In genomic region chr11:6403830-6404405, GRCm38 (mm10) we compare ENCODE assay signal across 14 mouse cellular contexts. TPM values are rescaled to one million over a fixed set of nuclear protein-coding genes. Genes with fewer than 3 reads are reported as not detected.
DNase-seq lines count a peak whose midpoint lies in the region; ATAC-seq and TF ChIP-seq lines count a peak whose summit lies in the region.
"Had no signal": no experiment of that assay in that cellular context is flagged by ENCODE, and none has a peak within 500 bp of the region (broad histone marks: within the 10 kb centered on the region; RNA-seq: fewer than 3 reads in every experiment).

No protein-coding gene starts in this region.

- H3K4me3 ChIP-seq in heart, adult 2 months = no peak overlapping the region
- H3K4me3 ChIP-seq in embryonic facial prominence, embryonic 13.5 days = no peak overlapping the region
- no peak overlapping the region for H3K4me3 ChIP-seq in limb, embryonic 13.5 days
- H3K4me3 ChIP-seq: forebrain, embryonic 10.5 days; hindbrain, embryonic 15.5 days had no signal

- no peaks in the 10 kb centered on the region for H3K27me3 ChIP-seq in heart, adult 2 months (ENCODE audit: control insufficient read depth, insufficient read depth, low read length)
- no peaks in the 10 kb centered on the region for H3K27me3 ChIP-seq in embryonic facial prominence, embryonic 13.5 days
- no peaks in the 10 kb centered on the region for H3K27me3 ChIP-seq in limb, embryonic 13.5 days
- H3K27me3 ChIP-seq: hindbrain, embryonic 15.5 days had no signal

- no peaks in the 10 kb centered on the region; the same call in none of the 2 replicates for H3K36me3 ChIP-seq in heart, adult 2 months (ENCODE audit: control insufficient read depth, insufficient read depth, low read length)
- peaks cover 67% of the 10 kb centered on the region for H3K36me3 ChIP-seq in embryonic facial prominence, embryonic 13.5 days
- peaks cover 67% of the 10 kb centered on the region for H3K36me3 ChIP-seq in limb, embryonic 13.5 days

- no peak for TF ChIP-seq CTCF in heart, adult 2 months (IDR thresholded peaks at IDR 0.05)

- H3K4me1 ChIP-seq in heart, adult 2 months (ENCODE audit: control insufficient read depth, insufficient read depth, low read length) = peaks cover 25% of the 10 kb centered on the region
- peaks cover 33% of the 10 kb centered on the region for H3K4me1 ChIP-seq in embryonic facial prominence, embryonic 13.5 days
- H3K4me1 ChIP-seq in limb, embryonic 13.5 days = peaks cover 37% of the 10 kb centered on the region

- TF ChIP-seq POLR2A in heart, adult 2 months (IDR thresholded peaks at IDR 0.05; ENCODE audit: insufficient read depth, low read depth, low read length) = no peak

- H3K9me3 ChIP-seq in embryonic facial prominence, embryonic 13.5 days = no peaks in the 10 kb centered on the region
- no peaks in the 10 kb centered on the region for H3K9me3 ChIP-seq in limb, embryonic 13.5 days
- H3K9me3 ChIP-seq: forebrain, embryonic 10.5 days; hindbrain, embryonic 15.5 days had no signal

- peak in 1 of 2 experiments; percentile 18 for DNase-seq in heart, adult 2 months
- no peak for DNase-seq in heart, postnatal 36 days
- DNase-seq in layer of hippocampus, postnatal 10 days (ENCODE audit: low spot score in 2 of 2) = peak; percentile 5 to 10
- DNase-seq in layer of hippocampus, adult 18-20 months (ENCODE audit: low spot score in 2 of 2) = no peak
- no peak for DNase-seq in adrenal gland, postnatal 10 days
- DNase-seq: adrenal gland, postnatal 25 days; kidney, adult 11 months; right cerebral cortex, postnatal 14 days had no signal

- intact Hi-C loops in heart, adult 2 months (cut with DNase I) = loop anchor here (1.0 kb wide), 1 partner anchor 15 kb away; the partner anchor contains the start of gene Zmiz2
- intact Hi-C loops in heart, postnatal 36 days (cut with DNase I) = no loop called here

- H3K9ac ChIP-seq in heart, adult 2 months (ENCODE audit: low read depth, low read length) = no peak overlapping the region
- 0 out of 2 replicates have a peak overlapping the region, but pooled peaks have one; percentile 44 for H3K9ac ChIP-seq in embryonic facial prominence, embryonic 13.5 days
- peak overlapping the region; percentile 39; the same call in 1 of the 2 replicates for H3K9ac ChIP-seq in limb, embryonic 13.5 days
- H3K9ac ChIP-seq: hindbrain, embryonic 15.5 days had no signal

- no peak for ATAC-seq in embryonic facial prominence, embryonic 13.5 days (ENCODE audit: insufficient number of reproducible peaks, insufficient read depth, low FRiP score, low TSS enrichment, low read depth)
- no peak for ATAC-seq in limb, embryonic 13.5 days (ENCODE audit: low FRiP score, low read depth)
- ATAC-seq: CD4-positive, CD25-positive, alpha-beta regulatory T cell, adult 4 months had no signal

- H3K27ac ChIP-seq in heart, adult 2 months = peak overlapping the region; percentile 86; the same call in 1 of the 2 replicates
- 0 out of 2 replicates have a peak overlapping the region, but pooled peaks have one; percentile 93 for H3K27ac ChIP-seq in embryonic facial prominence, embryonic 13.5 days
- H3K27ac ChIP-seq in limb, embryonic 13.5 days = peak overlapping the region; percentile 95
- H3K27ac ChIP-seq: forebrain, embryonic 10.5 days; hindbrain, embryonic 15.5 days had no signal

- H3K4me2 ChIP-seq in embryonic facial prominence, embryonic 13.5 days = no peak overlapping the region
- H3K4me2 ChIP-seq in limb, embryonic 13.5 days (replicated peaks) = no peak overlapping the region
- H3K4me2 ChIP-seq: heart, embryonic 11.5 days; hindbrain, embryonic 15.5 days had no signal

- 95% methylated on average over 5 of the region's 5 CpGs for WGBS in heart, adult 2 months
- WGBS in embryonic facial prominence, embryonic 13.5 days = 89% methylated on average over 5 of the region's 5 CpGs
- 95% methylated on average over 5 of the region's 5 CpGs for WGBS in limb, embryonic 13.5 days

- no peak for TF ChIP-seq EP300 in heart, adult 2 months (IDR thresholded peaks at IDR 0.05; ENCODE audit: insufficient read depth, low read depth, low read length)

- H3K79me2 ChIP-seq in heart, adult 2 months (replicated peaks; ENCODE audit: control insufficient read depth, insufficient read depth, low read length) = no peaks in the 10 kb centered on the region

RNA-seq across cellular contexts. Expression of gene Ppia, which starts 11.3 kb away (rescaled TPM):
- 100 to 1,000 TPM; 304 to 328 TPM for total RNA-seq in heart, adult 2 months (2021)
- 298 and 449 TPM in 2 replicates for polyA plus RNA-seq in heart, adult 2 months (2012; rRNA removed)
- total RNA-seq in heart, postnatal 36 days (2021) = 100 to 1,000 TPM; 331 to 351 TPM
- total RNA-seq in layer of hippocampus, postnatal 10 days (2021) = 1,000 to 10,000 TPM; 2,229 to 2,426 TPM
- total RNA-seq in layer of hippocampus, adult 18-20 months (2021) = 1,000 to 10,000 TPM; 1,682 to 1,687 TPM
- 5,258 and 5,388 TPM in 2 replicates for polyA plus RNA-seq in embryonic facial prominence, embryonic 13.5 days (2015; fragmentation: Nextera tagmentation; extraction: Ambion mirVana)
- polyA plus RNA-seq in limb, embryonic 13.5 days (2015; fragmentation: Nextera tagmentation; extraction: Ambion mirVana) = 4,950 and 5,155 TPM in 2 replicates
- 1,000 to 10,000 TPM; 1,588 to 1,631 TPM for total RNA-seq in adrenal gland, postnatal 10 days (2021)

RNA-seq across cellular contexts. Expression of gene Zmiz2, which starts 15.0 kb away (rescaled TPM):
- 10 to 100 TPM; 36.6 to 39.3 TPM for total RNA-seq in heart, adult 2 months (2021)
- 26.2 and 35.7 TPM in 2 replicates for polyA plus RNA-seq in heart, adult 2 months (2012; rRNA removed)
- total RNA-seq in heart, postnatal 36 days (2021) = 10 to 100 TPM; 35.0 to 39.5 TPM
- total RNA-seq in layer of hippocampus, postnatal 10 days (2021) = 100 to 1,000 TPM; 149 to 163 TPM
- total RNA-seq in layer of hippocampus, adult 18-20 months (2021) = 100 to 1,000 TPM; 169 to 174 TPM
- polyA plus RNA-seq in embryonic facial prominence, embryonic 13.5 days (2015; fragmentation: Nextera tagmentation; extraction: Ambion mirVana) = 11.2 and 12.4 TPM in 2 replicates
- polyA plus RNA-seq in limb, embryonic 13.5 days (2015; fragmentation: Nextera tagmentation; extraction: Ambion mirVana) = 10.1 and 10.3 TPM in 2 replicates
- total RNA-seq in adrenal gland, postnatal 10 days (2021) = 10 to 100 TPM; 38.4 to 48.2 TPM

RNA-seq across cellular contexts. Expression of gene H2afv, which starts 40.3 kb away (rescaled TPM):
- total RNA-seq in heart, adult 2 months (2021) = 10 to 100 TPM; 75.8 to 80.8 TPM
- 46.3 and 59.2 TPM in 2 replicates for polyA plus RNA-seq in heart, adult 2 months (2012; rRNA removed)
- 10 to 100 TPM; 70.4 to 83.8 TPM for total RNA-seq in heart, postnatal 36 days (2021)
- 10 to 100 TPM; 48.5 to 53.6 TPM for total RNA-seq in layer of hippocampus, postnatal 10 days (2021)
- total RNA-seq in layer of hippocampus, adult 18-20 months (2021) = 10 to 100 TPM; 36.3 to 45.4 TPM
- polyA plus RNA-seq in embryonic facial prominence, embryonic 13.5 days (2015; fragmentation: Nextera tagmentation; extraction: Ambion mirVana) = 656 and 746 TPM in 2 replicates
- polyA plus RNA-seq in limb, embryonic 13.5 days (2015; fragmentation: Nextera tagmentation; extraction: Ambion mirVana) = 657 and 704 TPM in 2 replicates
- 10 to 100 TPM; 84.9 to 92.0 TPM for total RNA-seq in adrenal gland, postnatal 10 days (2021)

Comparison
In these comparisons a context has a peak if more than half of its experiments do, and no peak if none do; other contexts are left out.
1. DNase-seq: peak in layer of hippocampus, postnatal 10 days (2 of 2); none in heart, postnatal 36 days (0 of 2), layer of hippocampus, adult 18-20 months (0 of 2) and adrenal gland, postnatal 10 days (single experiment).
2. RNA of gene Ppia, which starts 11.3 kb away (total RNA-seq): 2,229 to 2,426 TPM in layer of hippocampus, postnatal 10 days, 1,682 to 1,687 TPM in layer of hippocampus, adult 18-20 months and 1,588 to 1,631 TPM in adrenal gland, postnatal 10 days; 331 to 351 TPM in heart, postnatal 36 days and 304 to 328 TPM in heart, adult 2 months; every median in the first group is over 4 times any median in the second.
3. Peak in every context shown above with its lines, with median percentiles within 50 percentile points of each other: H3K27ac ChIP-seq.